Mouse (Mus musculus) lung, adult 2 months (tissue): ENCODE data around the gene Ucp2. TPM values are rescaled to one million over a fixed set of nuclear protein-coding genes. Genes with fewer than 3 reads are reported as not detected.
A peak's percentile ranks its signal among the peaks of the same experiment; 100 is the strongest.

Experiments
- DNase-seq: peaks from one replicate; pipeline ENCODE4 v3.0.0; 2022
- H3K4me1 ChIP-seq: fragments of 200-500 bp; 2 replicates; pipeline ENCODE4 v1.6.1; 2011; ENCODE audit warnings: low read length; ENCODE audit not compliant: control insufficient read depth, insufficient read depth
- H3K4me3 ChIP-seq: fragments of 200-500 bp; replicated peaks from 2 replicates; pipeline ENCODE3; 2011; ENCODE audit warnings: low read depth, mild to moderate bottlenecking, control low read depth, low read length; ENCODE audit errors: extremely low read depth
- CTCF ChIP-seq: fragments of 200-500 bp; IDR thresholded peaks from 2 replicates; pipeline ENCODE4 v1.5.1; 2011; ENCODE audit warnings: mild to moderate bottlenecking, low read length, control low read depth; ENCODE audit not compliant: insufficient read depth
- POLR2A ChIP-seq: fragments of 200-500 bp; IDR thresholded peaks from 2 replicates; pipeline ENCODE4 v1.6.1; 2011; ENCODE audit warnings: low read depth, mild to moderate bottlenecking, control low read depth, low read length, borderline replicate concordance; ENCODE audit errors: extremely low read depth
- WGBS: fragments of 180-500 bp; shearing (Covaris S2); methylation state at CpG from one replicate; pipeline ENCODE4 v1.1.7; 2018; 5-methylcytosine and 5-hydroxymethylcytosine counted together
- polyA plus RNA-seq: library from polyadenylated mRNA; depleted of rRNA; stranded (reverse); fragments of >200 nt; gene quantifications from 2 replicates; pipeline ENCODE4 v1.2.3, GENCODE M21; 2012

Gene Ucp2
- polyA plus RNA-seq, 1 experiment: 467 TPM

GRCm38 (mm10) chr7:100514573-100514972 lies 21.4 kb downstream of the Ucp2 start, which contains the start of gene Dnajb13:
TSS of gene Dnajb13 (minus strand) at chr7:100514960.
- Histone ChIP-seq H3K4me3 (no peak within 1 kb of the TSS), H3K4me1 (no peaks in the 10 kb centered on the region)
- 51% methylated on average over 11 of the region's 11 CpGs for WGBS
- TF ChIP-seq POLR2A (no peak), CTCF (no peak)
- DNase-seq: no peak

- TF ChIP-seq CTCF: no peak
- H3K4me3 ChIP-seq: no peak overlapping the region
- H3K4me1 ChIP-seq: no peaks in the 10 kb centered on the region
- no peak for DNase-seq
- 42% methylated on average over 7 of the region's 7 CpGs for WGBS
These were observed 27.1 kb downstream of the Ucp2 start for GRCm38 (mm10) chr7:100520204-100520603.

- TF ChIP-seq CTCF: peak; percentile 92
- TF ChIP-seq POLR2A: no peak
- no peaks in the 10 kb centered on the region for H3K4me1 ChIP-seq
- no peak overlapping the region for H3K4me3 ChIP-seq
- peak; percentile 85 for DNase-seq
- 16% methylated on average over 10 of the region's 10 CpGs for WGBS
These were observed 27.6 kb downstream of the Ucp2 start for GRCm38 (mm10) chr7:100520663-100521285.

- Histone ChIP-seq H3K4me3 (no peak overlapping the region), H3K4me1 (no peaks in the 10 kb centered on the region; the same call in 1 of the 2 replicates)
- TF ChIP-seq CTCF: no peak
- TF ChIP-seq POLR2A: no peak
- WGBS: 74% methylated on average over 3 of the region's 3 CpGs
- no peak for DNase-seq
These were observed 29.1 kb downstream of the Ucp2 start for GRCm38 (mm10) chr7:100522222-100522621.

GRCm38 (mm10) chr7:100524669-100525068 lies 31.5 kb downstream of the Ucp2 start:
- no peak overlapping the region for H3K4me3 ChIP-seq
- TF ChIP-seq POLR2A (no peak), CTCF (no peak)
- 58% methylated on average over 8 of the region's 8 CpGs for WGBS
- no peak for DNase-seq
- H3K4me1 ChIP-seq: no peaks in the 10 kb centered on the region; the same call in 1 of the 2 replicates

GRCm38 (mm10) chr7:100530766-100531165 lies 37.6 kb downstream of the Ucp2 start:
- no peak for DNase-seq
- WGBS: 86% methylated on average over 5 of the region's 5 CpGs
- Histone ChIP-seq H3K4me1 (no peaks in the 10 kb centered on the region; the same call in 1 of the 2 replicates), H3K4me3 (no peak overlapping the region)
- TF ChIP-seq POLR2A (no peak), CTCF (no peak)

- TF ChIP-seq POLR2A (no peak), CTCF (no peak)
- H3K4me3 ChIP-seq: no peak overlapping the region
- WGBS: 31% methylated on average over 2 of the region's 2 CpGs
- H3K4me1 ChIP-seq: peaks cover 3% of the 10 kb centered on the region
- peak; percentile 36 for DNase-seq
These were observed 40.4 kb downstream of the Ucp2 start for GRCm38 (mm10) chr7:100533503-100533902.

GRCm38 (mm10) chr7:100534216-100534615 lies 41.1 kb downstream of the Ucp2 start:
- TF ChIP-seq CTCF: no peak
- no peak for TF ChIP-seq POLR2A
- no peak overlapping the region for H3K4me3 ChIP-seq
- WGBS: 35% methylated on average over 3 of the region's 3 CpGs
- DNase-seq: no peak
- peaks cover 3% of the 10 kb centered on the region for H3K4me1 ChIP-seq

GRCm38 (mm10) chr7:100535831-100536230 lies 42.7 kb downstream of the Ucp2 start:
- TF ChIP-seq CTCF: no peak
- no peak overlapping the region for H3K4me3 ChIP-seq
- WGBS: 79% methylated on average over 2 of the region's 2 CpGs
- peaks cover 3% of the 10 kb centered on the region for H3K4me1 ChIP-seq
- DNase-seq: no peak

GRCm38 (mm10) chr7:100536804-100537518 lies 43.8 kb downstream of the Ucp2 start, which contains the start of gene Coa4:
TSS of gene Coa4 (plus strand) at chr7:100537071.
- peaks cover 3% of the 10 kb centered on the region for H3K4me1 ChIP-seq
- TF ChIP-seq CTCF: no peak
- TF ChIP-seq POLR2A: peak; percentile 78
- peak within 1 kb of the TSS; percentile 96 for H3K4me3 ChIP-seq
- under 1% methylated on average over 33 of the region's 33 CpGs for WGBS
- DNase-seq: peak; percentile 81
